20 mouse cellular contexts compared by ENCODE assay signal in genomic region chr3:57945765-57946164, GRCm38 (mm10).
"Had no signal": no experiment of that assay in that cellular context is flagged by ENCODE, and none has a peak within 500 bp of the region (broad histone marks: within the 10 kb centered on the region; RNA-seq: fewer than 3 reads in every experiment).

No protein-coding gene starts in this region.

- DNase-seq: kidney, adult 18-20 months; kidney, adult 9 months; kidney, postnatal 14 days; kidney, postnatal 4 days; left cerebral cortex, postnatal 4 days; liver, postnatal 0 days; lung, embryonic 14.5 days; retina, postnatal 1 day; right cerebral cortex, postnatal 25 days; spleen, adult 18-20 months; thymus, postnatal 36 days had no signal

- H3K9me3 ChIP-seq: limb, embryonic 12.5 days; limb, embryonic 15.5 days; neural tube, embryonic 13.5 days; stomach, embryonic 15.5 days had no signal

- H3K27me3 ChIP-seq: limb, embryonic 15.5 days; neural tube, embryonic 13.5 days; stomach, embryonic 15.5 days had no signal

- ATAC-seq: liver, postnatal 0 days; lung, postnatal 0 days had no signal

- H3K4me1 ChIP-seq: neural tube, embryonic 13.5 days; stomach, embryonic 15.5 days had no signal

- H3K27ac ChIP-seq: limb, embryonic 12.5 days; limb, embryonic 15.5 days; liver, embryonic 14.5 days; macrophage; neural tube, embryonic 13.5 days; stomach, embryonic 15.5 days had no signal

- H3K36me3 ChIP-seq: limb, embryonic 12.5 days; limb, embryonic 15.5 days; neural tube, embryonic 13.5 days; stomach, embryonic 15.5 days had no signal

- H3K4me2 ChIP-seq: limb, embryonic 12.5 days; limb, embryonic 15.5 days; liver, embryonic 11.5 days; lung, embryonic 14.5 days; neural tube, embryonic 13.5 days; stomach, embryonic 15.5 days had no signal

- H3K4me3 ChIP-seq: limb, embryonic 12.5 days; limb, embryonic 15.5 days; myocyte; neural tube, embryonic 13.5 days; stomach, embryonic 15.5 days had no signal

- H3K9ac ChIP-seq: limb, embryonic 12.5 days; limb, embryonic 15.5 days; liver, embryonic 14.5 days; liver, postnatal 0 days; lung, embryonic 14.5 days; neural tube, embryonic 13.5 days; stomach, embryonic 15.5 days had no signal
